Mouse (Mus musculus): ENCODE results near the gene Sgsm1. TPM values are rescaled to one million over a fixed set of nuclear protein-coding genes. Genes with fewer than 3 reads are reported as not detected.

The Sgsm1 gene
- polyA plus RNA-seq, 1 experiment from 2014 or later = 3.5 TPM

- no peak for ATAC-seq (ENCODE audit: insufficient number of reproducible peaks, insufficient read depth, low FRiP score, low TSS enrichment, low read depth)
- peaks cover 26% of the 10 kb centered on the region for H3K4me1 ChIP-seq
- H3K27ac ChIP-seq = no peak overlapping the region
- H3K27me3 ChIP-seq = peaks cover 10% of the 10 kb centered on the region
- H3K4me2 ChIP-seq = peak overlapping the region; percentile 57; the same call in 1 of the 2 replicates
- no peak overlapping the region for H3K9ac ChIP-seq
- no peaks in the 10 kb centered on the region for H3K9me3 ChIP-seq
- WGBS = 20% methylated on average over 10 of the region's 10 CpGs
- H3K4me3 ChIP-seq = no peak overlapping the region
- H3K36me3 ChIP-seq = no peaks in the 10 kb centered on the region
These were observed 85.3 kb downstream of the Sgsm1 start for GRCm38 (mm10) chr5:113225271-113225670.

GRCm38 (mm10) chr5:113223888-113224287 lies 86.7 kb downstream of the Sgsm1 start:
- Histone ChIP-seq H3K27me3 (peaks cover 24% of the 10 kb centered on the region), H3K27ac (peak overlapping the region; percentile 69), H3K9me3 (no peaks in the 10 kb centered on the region), H3K9ac (no peak overlapping the region), H3K4me2 (no peak overlapping the region), H3K4me1 (peaks cover 27% of the 10 kb centered on the region), H3K4me3 (no peak overlapping the region), H3K36me3 (no peaks in the 10 kb centered on the region)
- 50% methylated on average over 4 of the region's 4 CpGs for WGBS
- ATAC-seq (ENCODE audit: insufficient number of reproducible peaks, insufficient read depth, low FRiP score, low TSS enrichment, low read depth) = no peak

GRCm38 (mm10) chr5:113221147-113221865 lies 89.3 kb downstream of the Sgsm1 start, which contains the start of gene 2900026A02Rik:
2900026A02Rik (minus strand) TSS chr5:113221236.
- ATAC-seq (ENCODE audit: insufficient number of reproducible peaks, insufficient read depth, low FRiP score, low TSS enrichment, low read depth) = no peak; the same call in 1 of the 2 replicates

GRCm38 (mm10) chr5:113220383-113221146 lies 90.0 kb downstream of the Sgsm1 start:
- H3K4me1 ChIP-seq = peaks cover 16% of the 10 kb centered on the region
- peak overlapping the region; percentile 74 for H3K9ac ChIP-seq
- H3K27ac ChIP-seq = no peak overlapping the region
- no peaks in the 10 kb centered on the region for H3K9me3 ChIP-seq
- ATAC-seq (ENCODE audit: insufficient number of reproducible peaks, insufficient read depth, low FRiP score, low TSS enrichment, low read depth) = no peak
- H3K4me2 ChIP-seq = peak overlapping the region; percentile 98
- H3K4me3 ChIP-seq = peak overlapping the region; percentile 61
- H3K27me3 ChIP-seq = peaks cover 32% of the 10 kb centered on the region
- no peaks in the 10 kb centered on the region for H3K36me3 ChIP-seq
- 1% methylated on average over 64 of the region's 64 CpGs for WGBS

More at GRCm38 (mm10) chr5:113221147-113221865, 89.3 kb downstream of the Sgsm1 start, which contains the start of gene 2900026A02Rik:
- peaks cover 32% of the 10 kb centered on the region for H3K27me3 ChIP-seq
- no peaks in the 10 kb centered on the region for H3K9me3 ChIP-seq
- peaks cover 21% of the 10 kb centered on the region for H3K4me1 ChIP-seq
- peak within 1 kb of the TSS; percentile 98 for H3K4me2 ChIP-seq
- 8% methylated on average over 60 of the region's 62 CpGs for WGBS
- no peak within 1 kb of the TSS for H3K27ac ChIP-seq
- H3K9ac ChIP-seq = peak within 1 kb of the TSS; percentile 74
- peak within 1 kb of the TSS; percentile 61 for H3K4me3 ChIP-seq
- no peaks in the 10 kb centered on the region for H3K36me3 ChIP-seq

- Histone ChIP-seq H3K9ac (no peak overlapping the region), H3K27ac (no peak overlapping the region), H3K36me3 (no peaks in the 10 kb centered on the region), H3K4me1 (peaks cover 16% of the 10 kb centered on the region; the same call in 1 of the 2 replicates), H3K4me3 (no peak overlapping the region), H3K27me3 (peaks cover 32% of the 10 kb centered on the region), H3K9me3 (no peaks in the 10 kb centered on the region), H3K4me2 (peak overlapping the region; percentile 98)
- ATAC-seq (ENCODE audit: insufficient number of reproducible peaks, insufficient read depth, low FRiP score, low TSS enrichment, low read depth) = no peak
- 59% methylated on average over 7 of the region's 7 CpGs for WGBS
These were observed 90.7 kb downstream of the Sgsm1 start for GRCm38 (mm10) chr5:113219876-113220275.

GRCm38 (mm10) chr5:113219450-113219849 lies 91.1 kb downstream of the Sgsm1 start:
- H3K4me3 ChIP-seq = no peak overlapping the region
- no peak overlapping the region for H3K4me2 ChIP-seq
- no peak for ATAC-seq (ENCODE audit: insufficient number of reproducible peaks, insufficient read depth, low FRiP score, low TSS enrichment, low read depth)
- peaks cover 16% of the 10 kb centered on the region; the same call in 1 of the 2 replicates for H3K4me1 ChIP-seq
- WGBS = 70% methylated on average over 6 of the region's 6 CpGs
- no peak overlapping the region for H3K9ac ChIP-seq
- H3K27ac ChIP-seq = no peak overlapping the region
- no peaks in the 10 kb centered on the region for H3K9me3 ChIP-seq
- peaks cover 32% of the 10 kb centered on the region for H3K27me3 ChIP-seq
- H3K36me3 ChIP-seq = no peaks in the 10 kb centered on the region

GRCm38 (mm10) chr5:113218617-113219235 lies 91.9 kb downstream of the Sgsm1 start:
- Histone ChIP-seq H3K4me2 (no peak overlapping the region), H3K4me1 (peaks cover 13% of the 10 kb centered on the region; the same call in 1 of the 2 replicates), H3K27ac (no peak overlapping the region), H3K4me3 (no peak overlapping the region), H3K27me3 (peaks cover 32% of the 10 kb centered on the region), H3K9me3 (no peaks in the 10 kb centered on the region), H3K36me3 (no peaks in the 10 kb centered on the region), H3K9ac (no peak overlapping the region)
- no peak for ATAC-seq (ENCODE audit: insufficient number of reproducible peaks, insufficient read depth, low FRiP score, low TSS enrichment, low read depth)
- WGBS = 62% methylated on average over 17 of the region's 17 CpGs

GRCm38 (mm10) chr5:113217076-113217475 lies 93.5 kb downstream of the Sgsm1 start:
- H3K27me3 ChIP-seq = peaks cover 32% of the 10 kb centered on the region
- no peak overlapping the region for H3K27ac ChIP-seq
- H3K4me3 ChIP-seq = no peak overlapping the region
- H3K9ac ChIP-seq = no peak overlapping the region
- ATAC-seq (ENCODE audit: insufficient number of reproducible peaks, insufficient read depth, low FRiP score, low TSS enrichment, low read depth) = no peak
- H3K4me2 ChIP-seq = no peak overlapping the region
- peaks cover 15% of the 10 kb centered on the region; the same call in 1 of the 2 replicates for H3K4me1 ChIP-seq
- no peaks in the 10 kb centered on the region for H3K9me3 ChIP-seq
- H3K36me3 ChIP-seq = no peaks in the 10 kb centered on the region
- 83% methylated on average over 12 of the region's 12 CpGs for WGBS

GRCm38 (mm10) chr5:113216328-113216960 lies 94.1 kb downstream of the Sgsm1 start:
- Histone ChIP-seq H3K36me3 (no peaks in the 10 kb centered on the region), H3K27me3 (peaks cover 32% of the 10 kb centered on the region), H3K9ac (no peak overlapping the region), H3K4me1 (peaks cover 15% of the 10 kb centered on the region; the same call in 1 of the 2 replicates), H3K4me2 (no peak overlapping the region), H3K4me3 (no peak overlapping the region), H3K9me3 (no peaks in the 10 kb centered on the region), H3K27ac (no peak overlapping the region)
- no peak for ATAC-seq (ENCODE audit: insufficient number of reproducible peaks, insufficient read depth, low FRiP score, low TSS enrichment, low read depth)
- 71% methylated on average over 14 of the region's 14 CpGs for WGBS

- Histone ChIP-seq H3K36me3 (no peaks in the 10 kb centered on the region), H3K9ac (no peak overlapping the region), H3K9me3 (no peaks in the 10 kb centered on the region), H3K27ac (no peak overlapping the region), H3K4me2 (no peak overlapping the region), H3K4me1 (peaks cover 13% of the 10 kb centered on the region; the same call in 1 of the 2 replicates), H3K4me3 (no peak overlapping the region), H3K27me3 (peaks cover 25% of the 10 kb centered on the region)
- WGBS = 63% methylated on average over 9 of the region's 9 CpGs
- no peak for ATAC-seq (ENCODE audit: insufficient number of reproducible peaks, insufficient read depth, low FRiP score, low TSS enrichment, low read depth)
These were observed 95.0 kb downstream of the Sgsm1 start for GRCm38 (mm10) chr5:113215610-113216011.

- Histone ChIP-seq H3K27me3 (peaks cover 14% of the 10 kb centered on the region), H3K9ac (no peak overlapping the region), H3K9me3 (no peaks in the 10 kb centered on the region), H3K4me1 (peaks cover 14% of the 10 kb centered on the region), H3K27ac (no peak overlapping the region), H3K36me3 (no peaks in the 10 kb centered on the region), H3K4me3 (no peak overlapping the region), H3K4me2 (no peak overlapping the region)
- 62% methylated on average over 11 of the region's 11 CpGs for WGBS
- no peak for ATAC-seq (ENCODE audit: insufficient number of reproducible peaks, insufficient read depth, low FRiP score, low TSS enrichment, low read depth)
These were observed 96.1 kb downstream of the Sgsm1 start for GRCm38 (mm10) chr5:113214455-113214854.

Data from embryonic facial prominence, embryonic 13.5 days (tissue).